Mouse (Mus musculus) gastrocnemius, postnatal 10 days (tissue): Measurements from ENCODE around the gene Pak1. TPM values are rescaled to one million over a fixed set of nuclear protein-coding genes. Genes with fewer than 3 reads are reported as not detected.

ENCODE experiments used
- DNase-seq: peaks from one replicate; pipeline ENCODE4 v3.0.0; 2021; ENCODE audit warnings: mixed read lengths
- long read RNA-seq, 2 experiments: library from polyadenylated mRNA; stranded (forward); transcript quantifications; one replicate each; pipeline ENCODE4 v2.0.0; 2021
- total RNA-seq, 2 experiments: library from RNA; stranded (reverse); gene quantifications; 2 replicates each; pipeline ENCODE4 v1.2.3; 2021

Pak1 gene
- 100 to 1,000 TPM; 160 to 188 TPM for total RNA-seq
- long read RNA-seq, experiment 1, transcript Pak1-201 (15 exons, 3,065 nt): major isoform, 199 of 315 reads
- long read RNA-seq, experiment 1, partial matches to known transcripts: 34 of 315 reads
- long read RNA-seq, experiment 1, other reads (novel, unspliced or antisense): 78 of 315 reads
- long read RNA-seq, experiment 2, transcript Pak1-201 (15 exons, 3,065 nt): major isoform, 177 of 294 reads
- long read RNA-seq, experiment 2, partial matches to known transcripts: 23 of 294 reads
- long read RNA-seq, experiment 2, other reads (novel, unspliced or antisense): 90 of 294 reads

DNA sequence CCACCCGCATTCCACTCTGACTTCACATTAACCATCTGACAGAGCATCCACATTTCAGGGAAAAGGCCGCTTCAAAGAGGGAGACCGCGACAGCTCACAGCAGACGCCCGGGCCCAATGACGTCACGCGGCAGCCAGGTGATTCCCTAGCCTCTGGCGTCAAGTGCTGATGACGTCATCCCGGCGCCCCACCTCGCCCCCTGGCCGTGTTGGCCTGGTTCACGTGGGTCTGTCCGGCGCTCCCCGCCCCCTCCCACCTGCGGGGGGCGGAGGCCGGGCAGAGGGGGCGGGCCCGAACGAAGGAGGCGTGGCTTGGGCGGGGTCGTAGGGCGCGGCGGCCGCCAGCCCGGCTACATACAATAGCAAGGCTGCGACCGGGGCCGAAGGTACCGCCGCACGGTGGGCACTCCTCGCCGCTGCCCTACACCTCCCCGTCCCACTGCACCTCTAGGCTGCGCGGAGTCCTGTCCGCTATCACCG is at the start of gene Pak1:
Pak1 (plus strand) TSS at position 352 of the 479 bp plus-strand sequence.
- DNase-seq: peak; percentile 54

- DNase-seq: no peak
These were observed 47.4 kb upstream of the Pak1 start for GRCm38 (mm10) chr7:97740948-97741347.

GRCm38 (mm10) chr7:97741756-97742291 is 46.5 kb upstream of the Pak1 start:
- DNase-seq: no peak

DNA sequence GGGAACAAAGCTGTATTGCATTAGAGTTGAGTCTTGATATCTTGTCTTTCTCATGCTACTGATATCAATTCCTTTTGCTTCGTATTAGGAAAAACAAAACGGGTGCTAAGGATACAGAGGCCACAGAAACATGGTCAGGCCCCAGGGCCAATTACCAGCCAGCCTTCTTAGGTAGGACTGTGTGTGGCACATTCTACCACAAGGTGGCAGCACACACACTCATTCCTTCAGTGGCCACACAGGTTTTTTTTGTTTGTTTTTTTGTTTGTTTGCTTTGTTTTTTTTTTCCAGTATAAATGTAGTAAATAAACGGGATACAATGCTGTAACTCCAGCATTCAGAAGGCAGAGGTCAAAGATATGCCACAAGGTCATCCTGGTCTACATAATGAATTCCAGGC is 43.0 kb upstream of the Pak1 start:
- peak; percentile 65 for DNase-seq

DNA sequence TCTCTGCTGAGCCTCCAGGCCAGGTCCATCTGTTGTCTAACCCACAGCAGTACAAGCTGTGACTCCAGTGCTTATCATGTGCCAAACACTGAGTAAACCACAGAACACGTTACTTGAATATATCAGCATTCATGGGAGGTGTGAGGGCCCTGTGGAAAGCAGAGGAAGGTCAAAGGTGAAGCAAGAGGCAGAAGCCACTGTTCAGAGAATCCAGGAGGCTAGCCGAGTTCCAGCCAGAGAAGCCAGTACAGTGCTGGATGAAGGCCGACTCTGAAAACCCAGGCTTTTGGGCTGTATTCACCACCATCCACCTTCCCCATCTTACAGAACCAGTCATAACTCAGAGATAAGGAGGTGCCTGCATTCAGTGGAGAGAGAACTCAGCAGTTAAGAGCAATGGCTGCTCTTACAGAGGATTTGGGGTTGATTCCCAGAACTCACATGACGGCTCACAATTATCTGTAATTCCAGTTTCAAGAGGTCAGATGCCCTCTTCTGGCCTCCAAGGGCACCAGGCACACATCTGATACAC is 41.1 kb upstream of the Pak1 start:
- no peak for DNase-seq

DNA sequence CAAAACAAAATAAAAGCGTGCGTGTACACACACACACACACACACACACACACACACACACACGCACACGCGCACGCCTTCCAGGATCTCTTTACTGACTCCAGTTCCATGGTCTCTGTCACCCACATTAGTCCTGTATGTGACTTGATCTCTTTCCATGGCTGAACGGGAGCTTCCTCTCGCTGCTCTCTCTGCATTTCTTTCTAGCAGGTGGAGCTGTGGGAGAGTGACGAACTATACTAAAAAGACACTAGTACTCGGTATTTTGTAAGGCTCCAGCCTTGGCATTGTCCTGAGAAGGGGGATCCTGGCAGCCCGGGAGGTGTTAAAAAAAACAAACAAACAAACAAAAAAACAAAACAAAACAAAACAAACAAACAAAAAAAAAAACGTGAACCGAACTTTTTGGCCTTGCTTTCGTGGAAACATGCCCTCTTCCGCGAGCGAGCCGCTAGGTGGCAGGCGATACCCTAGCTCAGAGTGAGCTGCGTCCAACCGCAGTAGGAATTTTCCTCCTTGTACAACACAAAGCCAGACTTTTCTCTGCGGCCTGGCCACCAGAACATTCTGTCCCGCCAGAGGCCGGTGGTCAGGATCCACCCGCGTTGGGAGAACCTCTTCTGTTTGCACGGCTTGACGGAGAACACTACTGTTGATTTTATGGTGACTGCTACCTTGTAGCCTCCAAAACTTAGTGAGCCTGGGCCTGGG is 40.4 kb upstream of the Pak1 start:
- peak; percentile 83 for DNase-seq

DNA sequence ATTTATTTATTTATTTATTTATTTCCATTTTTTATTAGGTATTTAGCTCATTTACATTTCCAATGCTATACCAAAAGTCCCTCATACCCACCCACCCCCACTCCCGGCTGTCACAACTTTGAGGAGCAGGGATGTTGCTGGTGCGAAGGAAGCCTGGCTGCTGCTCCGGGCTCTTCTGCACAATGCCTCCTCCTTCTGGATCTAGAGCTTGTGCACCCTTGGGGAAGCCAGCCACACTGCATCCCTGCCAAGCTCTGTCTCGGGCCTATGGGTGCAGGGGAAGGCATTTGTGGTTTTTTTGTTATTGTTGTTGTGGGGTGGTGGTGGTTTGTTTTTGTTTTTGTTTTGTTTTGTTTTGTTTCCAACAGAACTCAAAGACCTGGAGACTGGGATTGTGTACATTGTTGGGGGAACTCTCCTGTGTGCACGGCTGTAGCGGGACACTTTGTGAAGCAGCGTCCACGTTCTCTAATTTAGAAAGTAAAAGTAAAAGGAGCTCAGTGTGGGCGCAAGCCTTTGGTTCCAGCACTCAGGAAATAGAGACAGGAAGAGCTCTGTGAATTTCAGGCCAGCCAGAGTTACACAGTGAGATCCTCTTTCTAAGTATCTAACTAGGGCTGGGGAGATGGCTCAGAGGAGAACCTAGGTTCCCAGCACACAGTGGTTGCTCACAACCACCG is 39.7 kb upstream of the Pak1 start:
- DNase-seq: peak; percentile 22

DNA sequence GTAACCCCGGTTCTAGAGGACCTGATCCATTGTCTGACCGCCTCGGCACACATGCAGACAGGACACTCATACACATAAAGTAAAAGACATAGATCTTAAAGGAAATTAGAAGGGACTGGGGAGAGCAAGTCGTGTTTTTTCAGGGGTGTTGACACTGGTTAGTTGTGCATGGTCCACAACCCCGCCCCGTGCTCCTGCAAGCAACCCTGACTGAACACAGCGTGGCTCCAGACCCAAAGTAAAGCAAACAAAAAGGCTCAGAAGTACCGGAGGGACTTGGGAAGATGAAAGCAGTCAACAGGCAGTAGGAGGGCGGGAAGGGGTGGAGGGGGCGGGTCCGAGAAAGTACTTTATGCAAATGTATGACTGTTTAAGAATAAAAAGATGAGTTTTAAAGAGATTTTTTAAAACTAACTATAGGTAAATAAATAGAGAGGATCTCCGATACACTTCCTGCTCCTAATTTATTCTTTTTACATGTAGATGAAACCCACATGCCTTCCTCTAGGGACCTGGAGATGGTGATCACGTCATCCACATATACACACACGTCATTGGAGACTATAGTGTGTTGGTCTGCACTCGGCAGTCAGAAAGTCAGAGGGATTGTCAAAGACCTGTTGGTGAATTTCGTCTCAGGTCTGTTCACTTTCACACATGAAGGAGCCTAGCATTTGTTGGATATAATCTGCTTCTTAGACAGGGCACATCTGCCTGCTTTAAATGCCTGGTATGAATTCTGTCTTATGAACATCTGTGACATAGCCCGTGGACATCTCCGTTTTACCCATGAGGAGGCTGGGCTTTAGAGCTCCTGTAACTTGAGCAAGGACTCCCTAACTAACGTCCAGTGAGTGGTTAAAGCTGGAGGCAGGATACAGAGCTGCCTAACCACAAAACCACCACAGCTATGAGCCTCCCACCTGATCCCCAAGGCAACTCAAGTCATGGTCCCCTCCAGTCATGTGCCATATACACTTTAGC is 38.8 kb upstream of the Pak1 start:
- DNase-seq: no peak

DNA sequence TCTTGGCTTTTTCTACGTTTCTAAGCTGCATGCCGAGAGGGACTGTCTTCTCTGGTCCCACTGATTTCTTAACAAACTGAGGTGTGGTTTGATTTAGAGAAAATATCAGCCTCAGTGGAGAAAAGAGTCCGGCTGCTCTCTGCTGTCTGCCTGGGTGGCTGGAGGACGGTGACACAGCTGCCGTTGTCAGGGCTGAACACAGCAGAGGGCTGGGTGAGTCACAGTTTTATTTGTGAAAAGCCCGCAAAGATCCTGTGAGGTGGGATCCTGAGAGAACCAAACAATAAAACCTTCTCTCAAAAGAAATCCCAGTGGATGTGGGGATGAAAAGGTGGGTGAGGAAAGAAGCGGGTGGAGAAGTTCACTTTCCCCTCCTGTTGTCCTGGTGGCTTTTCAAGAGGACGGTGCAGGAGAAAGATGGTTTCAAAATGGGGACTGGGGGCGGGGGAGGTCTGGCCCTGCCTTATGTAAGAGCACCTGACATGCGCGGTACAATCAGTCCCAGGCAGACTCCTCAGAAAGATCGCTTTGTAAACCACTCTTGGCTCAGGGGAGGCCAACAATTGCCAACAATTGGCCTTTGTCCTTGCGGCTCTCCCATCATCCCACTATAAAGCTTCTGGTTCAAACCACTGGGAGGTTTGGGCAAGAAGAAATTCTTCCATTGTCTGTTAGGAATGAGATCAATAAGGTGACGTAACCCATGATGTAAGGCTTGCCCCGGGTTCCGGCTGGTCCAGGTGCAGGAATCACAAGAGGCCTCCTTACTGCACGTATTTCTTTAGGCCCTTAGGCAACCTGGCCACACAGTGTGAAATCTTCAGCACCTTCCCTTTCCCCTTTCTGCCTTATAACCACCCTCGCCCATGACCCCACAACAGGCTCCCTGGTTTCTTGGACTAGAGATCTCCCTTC is 31.1 kb upstream of the Pak1 start:
- no peak for DNase-seq

GRCm38 (mm10) chr7:97764591-97764990 is 23.8 kb upstream of the Pak1 start:
- DNase-seq: no peak

DNA sequence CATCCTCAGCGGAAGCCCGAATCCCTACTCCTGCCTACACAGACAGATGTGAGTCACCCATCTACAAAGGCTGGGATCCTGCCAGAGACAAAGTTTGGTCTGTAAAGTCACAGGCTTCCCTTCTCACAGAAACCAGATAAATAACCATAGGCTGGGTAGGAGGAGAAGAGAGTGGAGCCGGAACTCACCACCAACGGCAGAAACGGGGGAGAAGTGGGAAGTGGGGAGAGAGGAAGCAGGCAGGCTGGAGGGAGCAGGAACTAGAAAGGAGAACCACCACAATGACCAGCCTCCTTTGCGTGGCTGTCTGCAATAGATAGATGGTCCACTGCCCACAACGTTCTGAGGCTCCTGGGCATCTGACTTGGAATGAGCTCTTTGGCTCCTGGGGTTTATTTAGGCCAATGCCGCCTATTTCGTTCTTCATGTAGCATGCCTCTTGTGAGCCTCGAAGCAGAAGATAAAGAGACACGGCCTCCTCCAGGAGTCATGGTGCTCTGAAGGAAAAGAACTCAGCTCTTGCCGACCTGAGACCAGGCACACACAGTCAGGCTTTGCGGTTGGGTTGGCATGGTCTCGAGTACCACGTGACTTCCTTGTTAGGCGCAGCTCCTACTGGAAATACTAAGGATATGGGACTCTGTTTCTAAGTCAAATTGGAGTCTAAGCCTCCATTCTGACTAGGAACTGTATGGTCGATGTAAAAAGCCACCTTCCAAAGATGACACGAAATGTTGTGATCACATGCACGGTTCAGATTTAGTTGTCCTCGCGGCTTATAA is 23.0 kb upstream of the Pak1 start:
- DNase-seq: no peak

DNA sequence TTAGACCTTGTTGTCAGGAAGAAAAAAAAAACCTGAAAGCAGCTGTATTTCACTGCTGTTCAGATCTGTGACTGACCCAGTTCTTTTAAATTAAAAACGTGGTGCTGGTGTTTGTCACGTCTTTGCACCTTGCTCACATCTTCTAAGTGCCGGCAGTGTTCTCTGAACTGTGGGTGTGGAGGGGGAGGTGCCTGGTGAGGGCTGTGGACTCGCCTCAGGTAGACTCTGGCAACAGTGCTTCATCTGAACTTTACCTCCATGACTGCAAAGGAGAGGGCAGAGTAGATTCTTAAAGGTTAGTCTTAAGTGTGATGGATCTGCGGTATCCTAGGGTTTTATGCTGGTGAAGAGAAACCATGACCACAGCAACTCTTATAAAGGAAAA is 22.4 kb upstream of the Pak1 start:
- no peak for DNase-seq

DNA sequence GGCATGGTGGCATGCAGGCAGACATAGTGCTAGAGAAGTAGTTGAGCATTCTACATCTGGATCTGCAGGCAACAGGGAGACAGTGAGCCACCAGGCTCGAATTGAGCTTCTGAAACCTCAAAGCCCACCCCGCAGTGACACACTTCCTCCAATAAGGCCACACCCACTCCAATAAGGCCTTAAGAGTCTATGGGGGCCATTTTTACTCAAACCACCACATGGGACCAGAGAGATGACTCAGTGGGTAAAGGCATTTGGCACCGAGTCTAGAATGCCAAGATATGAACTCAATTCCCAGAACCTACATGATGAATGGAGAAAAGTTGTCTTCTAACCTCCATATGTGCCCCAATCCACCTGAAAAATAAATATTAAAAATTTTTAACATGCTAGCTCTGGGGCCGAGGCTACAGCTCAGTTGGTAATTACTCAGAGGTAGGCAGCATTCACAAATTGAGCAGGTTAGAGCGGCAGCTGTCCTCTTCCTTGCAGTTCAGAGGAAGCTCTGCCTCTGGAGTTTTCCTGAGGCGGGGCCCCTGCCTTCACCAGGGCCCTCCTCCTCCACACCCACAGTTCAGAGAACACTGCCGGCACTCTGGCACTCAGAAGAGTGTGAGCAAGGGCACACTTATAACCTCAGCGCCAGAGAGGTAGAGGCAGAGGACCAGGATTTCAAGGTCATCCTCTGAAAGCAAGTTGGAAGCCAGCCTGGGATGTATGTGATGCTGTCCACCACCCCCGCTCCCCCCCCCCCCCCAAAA is 21.8 kb upstream of the Pak1 start:
- no peak for DNase-seq

GRCm38 (mm10) chr7:97767841-97768240 is 20.5 kb upstream of the Pak1 start:
- no peak for DNase-seq

DNA sequence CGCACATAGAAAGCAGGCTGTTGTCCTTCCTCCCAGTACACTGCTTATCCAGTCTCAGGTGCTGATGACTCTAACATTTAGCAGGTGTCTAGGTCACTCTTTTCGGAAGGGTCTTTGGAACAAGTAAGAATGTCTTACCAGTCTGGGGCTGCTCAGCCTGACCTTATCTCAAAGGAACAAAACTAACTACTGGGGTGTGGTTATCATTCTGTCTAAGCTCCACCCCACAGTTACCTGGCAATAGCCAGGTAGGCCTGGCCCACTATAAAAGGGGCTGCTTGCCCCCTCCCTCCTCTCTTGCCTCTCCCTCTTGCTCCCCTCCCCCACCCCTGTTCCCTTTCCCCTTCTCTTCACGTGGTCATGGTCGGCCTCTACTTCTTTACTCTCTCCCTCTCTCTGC is 19.3 kb upstream of the Pak1 start:
- no peak for DNase-seq

DNA sequence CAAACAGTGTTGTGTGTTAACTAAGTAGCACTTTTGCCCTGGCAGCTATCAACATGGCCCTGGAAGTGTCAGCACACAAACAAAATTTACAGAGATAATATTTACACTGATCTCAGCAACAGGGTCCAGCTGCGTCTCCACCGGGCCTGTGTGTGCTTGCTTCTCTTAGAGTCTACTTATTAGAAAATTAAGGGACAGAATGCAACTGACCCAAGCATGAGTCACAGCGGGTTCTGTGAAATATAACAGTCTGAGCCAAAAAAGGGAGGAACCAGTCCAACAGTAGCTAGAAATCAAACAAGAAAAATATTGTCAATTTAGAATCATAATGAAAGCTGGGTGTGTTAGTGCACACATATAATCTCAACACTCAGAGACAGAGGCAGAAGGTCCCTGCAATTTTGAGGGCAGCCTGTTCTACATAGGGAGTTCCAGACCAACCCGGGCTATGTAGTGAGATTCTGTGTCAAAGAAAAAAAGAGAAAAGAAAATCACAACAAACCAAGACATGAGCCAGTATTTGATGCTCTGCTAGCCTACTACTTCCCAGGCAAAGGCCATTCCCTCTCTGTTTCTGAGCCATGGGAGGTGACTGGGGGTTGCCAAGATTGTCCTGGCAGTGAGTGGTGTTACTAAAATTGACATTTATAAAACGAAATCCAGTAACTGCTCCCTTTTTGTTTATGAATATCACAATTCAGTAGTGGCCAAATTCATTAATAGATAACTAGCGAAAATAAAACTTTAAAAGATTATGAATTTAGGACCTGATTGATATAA is 17.3 kb upstream of the Pak1 start:
- no peak for DNase-seq

GRCm38 (mm10) chr7:97775380-97775779 is 13.0 kb upstream of the Pak1 start:
- no peak for DNase-seq

DNA sequence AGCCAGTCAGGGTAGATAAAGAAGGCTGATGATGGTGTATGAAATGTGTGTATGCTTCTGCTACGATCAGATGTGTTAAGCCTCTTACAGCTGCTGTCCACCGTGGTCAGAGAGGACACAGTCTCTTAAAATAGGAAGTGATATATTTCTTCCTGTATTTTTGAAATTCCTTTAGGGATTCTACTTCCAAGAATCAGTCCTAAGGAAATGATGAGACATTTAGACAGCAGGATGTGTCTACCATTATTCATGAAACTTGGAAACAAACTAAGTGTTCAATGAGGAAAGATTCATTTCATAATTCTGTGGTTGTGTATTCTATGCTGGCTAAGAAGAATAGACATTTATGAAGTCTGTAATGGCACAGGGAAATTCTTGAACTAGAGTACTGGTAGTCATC is 12.4 kb upstream of the Pak1 start:
- no peak for DNase-seq
